Mouse (Mus musculus) kidney, postnatal 25 days (tissue): ENCODE measurements around the gene Adgrl3.

Experiments
- DNase-seq, 2 experiments: peaks; one replicate each; pipeline ENCODE4 v3.0.0; 2021; ENCODE audit warnings: mixed read lengths in 2 of 2

The Adgrl3 gene

GRCm38 (mm10) chr5:81077031-81077430, 57.1 kb downstream of the Adgrl3 start:
- no peak for DNase-seq

- DNase-seq = no peak
Observed at GRCm38 (mm10) chr5:81077990-81078389, 58.1 kb downstream of the Adgrl3 start.

- DNase-seq = no peak
Observed at GRCm38 (mm10) chr5:81083698-81084360, 63.9 kb downstream of the Adgrl3 start.

- no peak for DNase-seq
Observed at GRCm38 (mm10) chr5:81085152-81085551, 65.2 kb downstream of the Adgrl3 start.

DNA sequence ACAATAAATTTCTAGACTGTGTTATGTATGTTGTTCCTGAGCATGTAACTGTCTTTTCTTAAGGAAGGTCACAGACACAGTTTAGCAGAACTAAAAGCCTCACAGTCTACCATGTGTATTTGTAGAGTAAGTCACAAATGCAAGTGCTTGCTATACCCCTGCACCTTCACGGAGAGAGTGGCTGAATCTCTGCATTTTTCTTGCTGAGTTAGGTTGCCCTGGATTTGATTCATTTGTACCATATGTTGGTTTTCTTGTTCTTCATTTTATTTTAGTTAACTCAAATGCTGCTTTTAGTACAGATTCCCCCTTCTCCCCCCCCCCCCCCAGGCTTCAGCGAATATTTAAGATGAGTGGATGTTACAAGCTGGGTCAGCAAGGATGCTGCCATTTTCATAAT, 68.7 kb downstream of the Adgrl3 start:
- no peak for DNase-seq

- DNase-seq = no peak
Observed at GRCm38 (mm10) chr5:81094618-81095017, 74.7 kb downstream of the Adgrl3 start.

DNA sequence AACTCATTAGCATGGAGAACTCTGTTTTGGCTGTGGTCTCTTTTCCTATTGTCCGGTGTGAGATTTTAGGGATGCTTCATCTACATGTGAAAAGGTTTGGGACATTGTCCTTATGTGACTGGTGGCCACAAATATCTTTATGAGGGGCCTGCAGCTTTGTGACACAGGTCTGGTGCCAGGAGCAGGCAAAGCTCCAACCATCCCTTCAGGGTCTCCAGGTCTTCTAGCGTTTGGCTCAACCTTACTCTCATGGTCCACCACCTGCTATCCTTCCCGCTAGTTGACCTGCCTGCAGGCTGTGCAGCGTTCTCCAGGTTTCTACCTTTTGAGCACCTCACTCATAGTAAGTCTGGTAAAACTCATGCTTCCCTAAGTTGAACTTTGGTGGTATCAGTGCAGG, 77.2 kb downstream of the Adgrl3 start:
- DNase-seq = no peak

DNA sequence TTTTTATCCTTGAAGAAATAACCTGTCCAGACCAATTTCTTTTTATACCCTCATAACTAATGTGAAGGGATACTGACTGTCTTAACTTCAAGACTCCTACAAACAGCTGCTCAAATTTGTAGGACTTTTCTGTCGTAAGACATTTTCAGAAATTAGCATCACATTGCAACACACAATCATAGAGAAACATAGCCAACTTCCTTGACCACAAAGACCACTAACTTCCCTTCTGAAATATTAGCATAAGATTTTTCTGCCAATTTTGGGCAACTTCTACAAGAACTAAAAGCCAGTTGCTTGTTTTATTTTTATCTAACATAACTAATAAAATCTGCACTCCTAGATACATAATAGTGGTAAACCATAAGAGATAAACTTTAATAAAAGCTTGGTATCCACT, 87.5 kb downstream of the Adgrl3 start:
- no peak for DNase-seq

DNA sequence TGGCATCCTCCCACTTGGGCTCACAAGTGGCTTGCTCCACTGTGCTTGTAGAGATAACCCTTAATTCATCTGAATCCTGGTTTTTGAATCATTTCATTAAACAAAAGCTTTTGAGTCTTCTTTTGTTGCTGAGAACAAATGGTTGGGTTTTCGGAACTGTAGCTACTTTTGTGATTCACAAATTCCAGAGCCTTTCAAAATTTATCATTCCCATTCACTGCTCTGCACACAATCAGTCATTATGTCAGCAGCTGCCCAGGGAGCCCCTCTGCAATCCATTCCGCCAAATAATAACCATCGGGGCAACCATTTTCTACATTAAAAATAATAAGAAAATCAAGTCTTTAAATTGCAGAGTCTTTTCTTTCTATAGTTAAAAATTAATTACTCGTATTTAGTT, 104.5 kb downstream of the Adgrl3 start:
- no peak for DNase-seq

GRCm38 (mm10) chr5:81127639-81128038, 107.7 kb downstream of the Adgrl3 start:
- DNase-seq = no peak

DNA sequence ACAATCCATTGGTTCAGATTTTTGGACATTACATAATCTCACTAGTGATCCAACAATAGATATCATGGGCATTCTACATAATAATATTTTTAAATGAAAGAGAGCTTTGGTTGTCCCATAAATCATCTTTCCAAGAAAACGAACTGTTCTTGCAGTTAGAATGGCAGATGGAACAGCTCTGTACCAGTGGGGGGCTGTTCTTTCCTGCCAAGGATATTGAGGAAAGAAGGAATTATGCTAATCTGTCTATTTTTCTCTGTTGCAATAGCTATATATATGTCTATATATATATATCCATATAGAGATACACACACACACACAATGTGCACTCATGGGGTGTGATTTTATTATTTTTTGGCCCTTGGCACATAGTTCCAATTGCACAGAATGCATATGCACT, 116.5 kb downstream of the Adgrl3 start:
- DNase-seq = no peak

GRCm38 (mm10) chr5:81155791-81156190, 135.9 kb downstream of the Adgrl3 start:
- no peak for DNase-seq

- no peak for DNase-seq
Observed at GRCm38 (mm10) chr5:81156281-81156680, 136.3 kb downstream of the Adgrl3 start.

DNA sequence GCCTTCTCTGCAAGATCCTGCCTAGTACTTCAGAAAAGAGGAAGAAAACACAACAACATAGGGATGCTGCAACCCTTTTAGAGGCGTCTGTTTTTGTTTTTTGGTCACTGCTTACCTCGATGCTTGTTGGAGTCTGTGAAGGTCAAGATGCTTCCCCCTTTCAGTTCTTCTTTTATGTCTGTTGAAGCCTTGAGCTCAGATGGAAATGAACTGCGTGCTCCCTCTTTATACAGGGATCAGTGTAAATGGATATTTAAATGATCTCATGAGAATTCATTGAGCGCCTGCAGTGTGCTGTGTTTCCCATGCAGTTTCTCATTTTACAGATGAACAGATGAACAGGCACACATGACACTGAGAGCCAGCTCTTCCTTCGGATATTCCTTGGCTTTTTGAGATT, 136.9 kb downstream of the Adgrl3 start:
- no peak for DNase-seq

GRCm38 (mm10) chr5:81159013-81159412, 139.1 kb downstream of the Adgrl3 start:
- DNase-seq = no peak

DNA sequence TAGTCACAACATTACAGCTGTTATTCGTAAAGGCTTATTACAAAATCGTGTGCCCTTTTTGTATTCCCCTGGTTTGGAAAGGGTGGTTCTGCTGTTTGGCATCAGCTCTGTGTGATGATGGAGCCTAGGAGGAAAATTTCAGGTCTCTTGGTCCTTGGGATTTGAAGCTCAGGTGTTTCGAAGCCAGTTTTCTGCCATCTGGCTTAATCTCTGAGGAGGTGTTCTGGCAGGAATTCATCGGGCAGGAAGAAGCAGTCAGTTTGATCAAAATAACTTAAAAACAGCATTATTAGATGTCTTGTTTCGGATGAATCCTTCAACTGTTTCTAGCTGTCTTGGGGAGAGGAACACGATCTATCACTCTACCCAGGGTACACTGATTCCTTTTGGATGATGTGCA, 140.5 kb downstream of the Adgrl3 start:
- DNase-seq = no peak

DNA sequence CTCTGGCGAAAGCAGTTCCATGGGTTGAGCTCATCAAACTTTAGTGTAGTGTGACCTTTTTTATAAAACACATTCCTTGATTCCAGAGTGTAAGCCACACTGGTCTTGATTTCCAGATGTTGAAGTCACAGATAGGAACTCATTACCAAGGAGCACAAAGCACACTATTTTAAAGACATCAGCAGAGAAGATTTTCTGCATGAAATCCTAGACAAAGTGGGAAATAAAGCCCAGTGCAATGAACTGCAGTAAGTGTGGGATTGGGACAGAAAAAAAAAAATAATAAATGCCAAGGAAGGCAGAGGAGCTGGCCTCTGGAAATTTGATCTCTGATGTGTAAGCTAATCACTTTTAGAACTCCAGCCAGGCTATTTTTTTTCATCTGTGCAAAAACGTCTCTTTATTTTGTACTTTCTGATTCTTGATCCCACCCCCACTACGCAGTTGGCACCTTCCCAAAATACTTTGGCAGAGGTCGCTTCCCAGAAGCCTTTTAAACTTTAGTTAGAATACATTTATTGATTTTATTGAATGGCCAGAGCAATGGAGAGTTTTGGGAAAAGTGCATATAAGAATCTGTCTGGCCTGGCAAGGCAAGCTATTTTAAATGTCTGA, 169.0 kb downstream of the Adgrl3 start:
- DNase-seq = no peak

GRCm38 (mm10) chr5:81200354-81200753, 180.4 kb downstream of the Adgrl3 start:
- no peak for DNase-seq

DNA sequence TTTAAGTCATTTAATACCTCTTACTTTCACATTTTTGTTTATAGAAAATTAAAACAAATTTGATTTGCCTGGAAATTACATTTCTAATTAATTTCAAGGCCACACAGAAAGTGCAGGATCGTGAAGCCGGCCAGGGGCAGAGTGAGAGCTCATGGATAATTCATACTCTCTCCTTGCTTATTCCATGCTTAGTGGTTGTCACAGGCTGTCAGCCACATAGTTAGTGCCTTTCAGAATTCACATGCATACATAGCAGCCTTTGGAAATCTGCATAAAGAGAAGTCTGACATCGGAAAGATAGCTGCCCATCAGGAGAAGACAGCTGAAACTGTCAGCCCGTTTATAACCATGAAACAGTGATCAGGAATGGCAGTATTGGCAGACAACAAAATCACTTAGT, 181.9 kb downstream of the Adgrl3 start:
- no peak for DNase-seq

DNA sequence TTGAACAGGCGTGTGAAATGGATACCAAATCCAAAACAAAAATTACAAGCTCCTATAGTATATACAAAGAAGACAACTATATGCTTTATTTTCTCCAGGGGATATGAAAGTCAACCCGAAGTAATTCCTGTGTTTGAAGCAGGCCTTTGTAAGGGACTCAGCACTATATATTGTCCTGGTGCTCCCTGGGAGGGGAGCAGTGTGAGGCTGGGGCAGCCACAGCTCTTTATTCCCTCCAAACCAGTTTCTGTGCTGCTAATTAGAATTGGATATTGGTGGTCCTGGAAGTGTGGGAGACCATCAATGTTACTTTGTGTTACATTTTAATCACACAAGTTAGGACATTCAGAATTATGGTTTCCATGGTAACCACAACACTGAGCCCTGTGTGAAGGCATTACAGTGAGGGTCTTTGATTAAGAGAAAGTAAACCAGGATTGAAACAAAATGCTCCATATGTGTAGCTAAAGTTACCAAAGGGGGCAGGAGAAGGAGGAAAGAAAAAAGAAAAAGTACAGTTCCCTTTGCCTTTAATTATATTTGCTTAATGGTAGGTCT, 198.6 kb downstream of the Adgrl3 start:
- no peak for DNase-seq

GRCm38 (mm10) chr5:81224465-81224864, 204.5 kb downstream of the Adgrl3 start:
- no peak for DNase-seq

DNA sequence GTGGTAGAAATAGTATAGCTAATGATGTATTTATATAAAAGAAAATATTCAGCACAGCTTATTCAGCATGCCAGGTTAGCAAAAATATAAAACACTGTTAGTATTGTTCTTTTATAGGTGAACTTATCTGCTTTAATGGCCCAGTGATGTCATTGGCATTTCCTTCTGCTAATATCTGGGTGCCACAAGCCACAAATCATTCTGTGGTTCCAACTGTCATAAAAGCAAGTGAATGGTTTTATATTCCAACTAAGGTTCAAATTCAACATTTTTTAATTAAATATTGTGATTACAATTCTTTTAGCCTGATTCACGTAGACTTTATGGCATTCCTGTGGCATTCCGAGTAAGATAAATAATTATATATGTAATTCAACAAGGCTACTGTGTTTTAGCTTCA, 205.5 kb downstream of the Adgrl3 start:
- DNase-seq = no peak

- DNase-seq = no peak
Observed at GRCm38 (mm10) chr5:81227256-81227655, 207.3 kb downstream of the Adgrl3 start.

DNA sequence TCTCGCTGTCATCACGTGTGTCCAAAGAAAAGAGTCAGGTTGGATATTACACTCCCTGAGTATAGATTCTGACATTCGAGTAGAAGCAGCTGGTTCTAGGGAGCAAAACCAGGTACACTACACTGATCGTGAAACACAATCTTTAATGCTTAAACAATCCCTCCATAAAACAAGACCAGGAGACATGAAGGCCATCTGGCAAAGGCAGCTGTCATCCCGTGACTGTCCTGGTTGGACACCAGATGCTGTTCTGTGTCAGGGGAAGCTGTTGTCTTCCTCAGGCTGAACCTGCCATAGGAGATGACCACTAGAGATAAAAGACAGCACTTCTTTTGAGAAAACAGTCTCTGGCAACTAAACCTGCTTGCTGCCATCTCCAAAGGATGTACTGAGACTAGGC, 228.8 kb downstream of the Adgrl3 start:
- DNase-seq = no peak

GRCm38 (mm10) chr5:81256091-81256490, 236.2 kb downstream of the Adgrl3 start:
- DNase-seq = no peak
